Mouse (Mus musculus): ENCODE results near the gene Fam114a1.

Fam114a1 gene

GRCm38 (mm10) chr5:65057596-65057995 lies 87.7 kb downstream of the Fam114a1 start:
- DNase-seq (ENCODE audit: low read depth), result no peak

DNA sequence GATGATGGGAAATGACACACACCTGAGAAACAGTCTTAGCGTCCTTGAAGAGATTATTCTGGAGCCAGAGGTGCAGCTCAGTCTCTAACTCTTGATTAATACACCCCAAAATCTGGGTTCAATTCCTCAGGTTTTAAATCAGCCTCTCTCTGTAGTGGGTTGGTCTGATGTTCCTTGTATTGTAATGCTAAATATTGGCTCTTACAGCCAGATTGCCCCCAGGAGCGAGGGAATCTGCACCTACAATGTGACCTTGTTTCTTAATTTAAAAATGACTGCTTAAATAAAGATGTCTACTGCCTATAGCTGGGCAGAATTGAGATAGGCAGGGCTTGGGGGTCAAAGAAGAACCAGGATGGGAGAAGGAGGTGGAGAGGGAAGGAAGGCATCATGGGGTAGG lies 89.9 kb downstream of the Fam114a1 start:
- no peak for DNase-seq (ENCODE audit: low read depth)

DNA sequence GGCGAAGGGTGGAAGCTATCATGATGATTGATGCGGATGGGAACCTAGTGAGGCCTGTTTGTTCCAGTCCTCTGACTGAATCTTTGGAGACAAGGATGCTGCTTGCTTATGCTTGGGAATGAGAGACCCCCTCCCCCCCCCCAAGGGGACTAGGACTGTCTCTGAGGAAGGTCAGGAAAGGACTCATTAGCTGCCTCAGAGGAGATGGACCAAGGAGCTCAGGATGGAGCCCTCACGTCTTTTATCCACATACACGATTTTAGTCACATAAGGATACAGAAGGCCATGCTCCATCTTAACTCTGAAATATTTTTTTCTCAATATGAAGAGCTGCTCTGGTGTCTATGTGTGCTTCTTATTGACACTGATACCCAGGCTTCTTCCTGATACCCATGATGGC lies 92.4 kb downstream of the Fam114a1 start:
- DNase-seq (ENCODE audit: low read depth), result no peak

DNA sequence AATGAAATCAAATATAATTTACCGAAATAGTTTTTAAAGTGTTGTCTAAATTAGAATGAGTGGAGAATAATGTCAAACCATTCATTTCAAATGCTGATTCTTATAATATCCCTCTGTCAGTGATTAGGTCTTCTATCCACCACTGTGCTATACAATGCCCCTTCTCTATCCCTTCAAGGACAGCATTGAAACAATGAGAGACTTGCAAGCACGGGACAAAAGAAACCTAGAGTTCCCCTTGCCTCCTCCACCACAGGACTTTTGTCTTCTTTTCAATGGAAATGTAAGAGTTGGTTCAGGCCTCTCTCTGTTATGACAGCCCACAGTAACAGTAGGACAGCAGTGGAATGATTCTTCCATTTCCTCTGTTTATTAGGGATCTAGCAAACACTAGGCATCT lies 93.4 kb downstream of the Fam114a1 start:
- no peak for DNase-seq (ENCODE audit: low read depth)

- no peak for DNase-seq (ENCODE audit: low read depth)
Measured at GRCm38 (mm10) chr5:65068166-65068565, 98.3 kb downstream of the Fam114a1 start.

DNA sequence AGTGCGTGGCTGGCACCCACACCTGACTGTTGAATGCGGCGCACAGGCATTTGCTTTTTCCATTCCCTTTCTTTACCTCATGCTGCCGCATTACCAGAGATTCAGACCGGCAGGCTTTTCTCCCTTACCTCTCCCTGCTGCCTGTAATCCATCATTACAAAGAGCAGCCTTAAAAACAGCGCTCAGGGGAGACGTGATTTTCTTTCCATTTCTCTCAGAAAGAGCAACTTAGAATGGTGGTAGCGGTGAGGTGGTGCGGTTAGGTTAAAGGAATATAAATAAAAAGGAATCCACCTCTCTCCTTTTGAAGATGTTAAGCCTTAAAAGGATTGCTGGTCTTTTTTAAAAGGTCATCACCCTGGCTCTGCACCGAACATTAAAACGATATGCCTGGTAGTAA lies 100.0 kb downstream of the Fam114a1 start:
- no peak for DNase-seq (ENCODE audit: low read depth)

GRCm38 (mm10) chr5:65071689-65072118 lies 101.8 kb downstream of the Fam114a1 start:
- no peak for DNase-seq (ENCODE audit: low read depth)

DNA sequence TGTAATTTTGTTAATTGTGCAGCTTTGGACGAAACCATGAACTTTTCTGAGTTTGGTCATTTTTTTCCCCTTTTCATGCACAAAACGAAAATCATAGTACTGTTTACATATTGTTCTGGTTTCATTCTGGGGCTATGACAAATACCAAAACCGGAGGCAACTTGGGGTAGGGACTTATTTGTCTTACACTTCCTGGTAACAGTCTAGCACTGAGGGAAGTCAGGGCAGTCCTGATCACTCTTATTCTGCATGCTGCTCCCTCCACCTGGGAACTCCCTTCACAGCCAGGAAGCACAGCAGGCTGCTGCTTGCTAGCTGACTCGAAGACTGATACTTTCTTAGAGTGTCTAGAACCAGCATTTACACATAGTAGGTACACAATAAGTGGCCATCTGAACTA lies 103.4 kb downstream of the Fam114a1 start:
- DNase-seq (ENCODE audit: low read depth), result peak; percentile 76

DNA sequence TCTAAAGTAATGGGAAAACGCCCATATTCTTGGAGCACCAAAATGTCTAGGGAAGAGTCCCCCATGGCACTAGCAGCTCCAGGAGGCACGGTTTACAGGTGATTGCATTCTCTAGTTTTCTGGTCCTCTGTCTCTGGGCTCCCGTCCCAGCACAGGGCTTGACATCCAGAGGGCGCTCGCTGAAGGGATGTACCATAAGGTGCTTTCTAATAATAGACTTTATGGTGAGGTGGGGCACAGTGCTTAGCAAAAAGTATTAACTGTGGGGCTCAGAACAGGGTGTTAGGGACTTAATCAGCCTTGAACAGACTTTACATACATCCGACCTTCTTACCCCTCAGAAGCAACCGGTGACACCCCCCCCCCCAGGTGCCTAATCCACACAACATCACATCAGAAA lies 104.8 kb downstream of the Fam114a1 start:
- no peak for DNase-seq (ENCODE audit: low read depth)

- no peak for DNase-seq (ENCODE audit: low read depth)
Measured at GRCm38 (mm10) chr5:65076087-65076486, 106.2 kb downstream of the Fam114a1 start.

- DNase-seq (ENCODE audit: low read depth), result peak; percentile 38
Measured at GRCm38 (mm10) chr5:65076748-65077147, 106.9 kb downstream of the Fam114a1 start.

DNA sequence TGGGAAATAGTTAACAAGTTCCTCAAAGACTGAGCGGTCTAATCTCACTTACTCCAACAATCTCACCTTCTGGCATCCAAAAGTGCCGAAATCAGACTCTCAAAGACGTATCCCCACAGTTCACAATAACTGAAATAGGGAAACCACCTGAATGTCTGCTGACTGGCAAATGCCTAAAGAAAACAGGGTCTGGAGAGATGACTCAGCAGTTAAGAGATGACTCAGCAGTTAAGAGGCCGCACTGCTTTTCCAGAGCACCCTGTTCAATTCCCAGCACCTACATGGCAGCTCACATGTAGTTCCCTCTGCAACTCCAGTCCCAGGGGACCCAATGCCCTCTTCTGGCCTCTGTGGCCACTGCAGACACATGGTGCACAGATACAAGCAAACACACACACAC lies 108.2 kb downstream of the Fam114a1 start:
- peak; percentile 70 for DNase-seq (ENCODE audit: low read depth)

- DNase-seq (ENCODE audit: low read depth), result no peak
Measured at GRCm38 (mm10) chr5:65079881-65080280, 110.0 kb downstream of the Fam114a1 start.

- DNase-seq (ENCODE audit: low read depth), result no peak
Measured at GRCm38 (mm10) chr5:65081836-65082235, 112.0 kb downstream of the Fam114a1 start.

- no peak for DNase-seq (ENCODE audit: low read depth)
Measured at GRCm38 (mm10) chr5:65086522-65086921, 116.7 kb downstream of the Fam114a1 start.

- DNase-seq (ENCODE audit: low read depth), result no peak
Measured at GRCm38 (mm10) chr5:65089707-65090106, 119.8 kb downstream of the Fam114a1 start.

DNA sequence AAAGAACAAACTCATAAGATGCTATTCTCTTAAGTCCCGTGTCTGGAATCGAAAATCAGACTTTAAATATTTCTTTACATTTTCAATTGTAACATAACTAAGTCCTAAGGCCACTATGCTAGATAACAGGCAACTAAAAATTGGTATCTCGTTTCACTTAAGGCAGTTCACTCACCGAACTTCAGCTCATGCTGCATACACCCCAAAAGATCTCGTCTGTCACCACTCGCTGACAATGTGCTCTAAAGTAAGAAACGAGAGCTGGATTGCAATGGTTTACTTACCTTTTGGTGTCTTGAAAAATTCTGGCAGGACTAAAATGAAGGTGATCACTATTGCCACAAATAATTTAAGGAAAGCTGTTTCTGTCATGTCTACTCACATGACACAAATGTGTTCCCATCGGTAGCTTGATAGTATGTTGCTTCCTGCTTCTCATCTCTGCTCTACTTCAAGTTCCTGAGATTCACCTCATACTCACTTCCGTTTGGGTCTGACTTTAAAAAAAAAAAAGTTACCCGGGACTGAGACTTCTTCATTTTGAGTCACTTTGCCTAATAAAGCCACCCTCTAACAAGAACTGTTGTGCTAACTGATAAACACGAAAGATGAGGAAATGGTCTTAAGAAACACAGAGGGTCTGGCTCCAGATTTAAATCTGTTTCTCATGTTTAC lies 121.5 kb downstream of the Fam114a1 start:
- peak; percentile 81 for DNase-seq (ENCODE audit: low read depth)
